Mouse (Mus musculus) erythroblast, embryonic 14.5 days (primary cell): ENCODE measurements around the gene Galnt9.

Source experiments
- GATA1 ChIP-seq: IDR thresholded peaks from 2 replicates; pipeline ENCODE4 v1.6.1; 2012; ENCODE audit warnings: low read length, inconsistent platforms, mixed read lengths
- TAL1 ChIP-seq: IDR thresholded peaks from 3 replicates; pipeline ENCODE4 v1.6.1; 2012; ENCODE audit warnings: low read length, inconsistent platforms, mixed read lengths

GRCm38 (mm10) chr5:110589833-110590232 lies 45.7 kb downstream of the Galnt9 start:
- TF ChIP-seq GATA1, result no peak
- TF ChIP-seq TAL1, result no peak
